Mouse (Mus musculus) small intestine, adult 2 months (tissue): ENCODE measurements at regions not wholly inside any gene's neighbourhood (a gene's known extent, or its start where the extent isn't known, plus 50 kb on each side); places are given as distances from the start of the nearest gene placed in this dataset.

ENCODE experiments used
- H3K27ac ChIP-seq: fragments of 200-500 bp; 2 replicates; pipeline ENCODE4 v1.5.1; 2012; ENCODE audit warnings: low read depth, low read length, control low read depth, inconsistent platforms; ENCODE audit not compliant: insufficient read depth
- H3K27me3 ChIP-seq: fragments of 200-500 bp; 2 replicates; pipeline ENCODE4 v1.6.1; 2012; ENCODE audit warnings: mild to moderate bottlenecking, moderate library complexity, low read length, inconsistent platforms; ENCODE audit not compliant: control insufficient read depth, insufficient read depth
- H3K36me3 ChIP-seq: fragments of 200-500 bp; 2 replicates; pipeline ENCODE4 v1.6.1; 2012; ENCODE audit warnings: mild to moderate bottlenecking, low read length, control low read depth, inconsistent platforms; ENCODE audit not compliant: control insufficient read depth, insufficient read depth
- H3K4me1 ChIP-seq: fragments of 200-500 bp; 2 replicates; pipeline ENCODE4 v1.6.1; 2012; ENCODE audit warnings: low read length, inconsistent platforms, mixed read lengths; ENCODE audit not compliant: control insufficient read depth, insufficient read depth, insufficient read length
- H3K4me3 ChIP-seq: fragments of 200-500 bp; 2 replicates; pipeline ENCODE4 v1.5.1; 2012; ENCODE audit warnings: low read depth, mild to moderate bottlenecking, control low read depth, inconsistent platforms, low read length, moderate library complexity
- CTCF ChIP-seq: fragments of 200-500 bp; IDR thresholded peaks from 2 replicates; pipeline ENCODE4 v1.5.1; 2012; ENCODE audit warnings: low read depth, mild to moderate bottlenecking, control low read depth, inconsistent platforms, low read length, moderate library complexity, mixed read lengths; ENCODE audit not compliant: insufficient replicate concordance, insufficient read length; ENCODE audit errors: extremely low read depth
- POLR2A ChIP-seq: fragments of 200-500 bp; IDR thresholded peaks from 2 replicates; pipeline ENCODE4 v1.6.1; 2012; ENCODE audit warnings: low read depth, mild to moderate bottlenecking, control low read depth, inconsistent platforms, low read length, moderate library complexity
- WGBS: fragments of 180-500 bp; shearing (Covaris S2); methylation state at CpG from one replicate; pipeline ENCODE4 v1.1.7; 2018; 5-methylcytosine and 5-hydroxymethylcytosine counted together

DNA sequence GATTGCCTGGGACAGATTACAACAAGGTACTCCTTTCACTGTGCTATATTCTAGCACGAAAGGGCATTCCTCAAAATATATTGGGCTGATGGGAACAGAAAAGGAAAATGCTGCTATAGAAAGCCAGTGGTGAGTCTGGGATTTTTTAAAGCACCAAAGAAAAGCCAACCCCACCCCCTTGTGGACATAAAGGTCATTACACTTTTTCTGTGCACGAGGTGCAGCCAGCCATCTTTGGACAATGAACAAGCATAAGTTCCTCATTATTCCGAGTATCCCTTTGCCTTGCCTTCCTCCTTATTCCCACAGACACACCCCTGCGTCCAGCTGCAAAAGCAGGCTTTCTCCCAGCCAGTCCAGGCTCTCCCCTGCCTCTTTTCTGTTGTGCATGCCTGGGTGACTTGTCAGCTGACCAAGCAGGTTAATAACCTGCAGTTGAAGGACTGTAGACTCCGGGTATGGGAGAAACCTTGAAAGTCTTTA lies 67.7 kb upstream of the Fhl2 start:
- no peaks in the 10 kb centered on the region for H3K36me3 ChIP-seq
- H3K4me1 ChIP-seq: peaks cover 17% of the 10 kb centered on the region
- no peak overlapping the region for H3K27ac ChIP-seq
- 5% methylated on average over 5 of the region's 5 CpGs for WGBS
- no peak overlapping the region for H3K4me3 ChIP-seq
- TF ChIP-seq POLR2A (no peak), CTCF (peak; percentile 39; the same call in 1 of the 2 replicates)
- no peaks in the 10 kb centered on the region for H3K27me3 ChIP-seq

DNA sequence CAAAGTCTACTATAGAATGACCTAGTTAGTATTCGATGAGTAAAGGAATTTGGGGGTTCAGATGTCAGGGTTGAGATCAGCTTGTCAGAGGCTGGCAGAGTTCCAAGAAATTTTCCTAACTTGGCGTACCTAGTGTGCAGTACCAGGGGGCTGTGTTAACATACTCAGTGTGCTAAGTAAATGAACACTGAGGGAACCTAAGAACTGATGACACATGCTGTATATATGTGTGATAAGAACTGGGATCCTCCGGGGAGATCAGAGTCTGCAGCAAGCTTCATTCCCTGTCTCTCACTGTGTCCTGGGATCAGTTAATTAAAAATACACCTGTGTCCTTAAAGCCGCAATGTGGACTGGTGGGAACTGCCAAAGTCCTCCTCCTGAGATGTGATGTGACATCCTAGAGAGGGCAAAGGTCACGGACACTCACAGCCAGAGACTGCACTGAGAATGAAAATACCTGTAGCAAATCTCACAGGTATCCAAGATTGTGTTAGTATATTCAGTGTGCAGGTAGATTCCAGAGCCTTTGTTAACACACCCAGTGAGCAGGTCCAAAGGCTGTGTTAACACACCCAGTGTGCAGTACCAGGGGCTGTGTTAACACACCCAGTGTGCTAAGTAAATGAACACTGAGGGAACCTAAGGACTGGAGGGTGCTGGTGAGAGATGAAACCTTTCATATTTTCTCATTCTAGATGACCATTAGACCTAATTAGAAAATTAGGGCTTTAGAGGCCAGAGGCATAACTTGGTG lies 69.1 kb upstream of the Fhl2 start:
- H3K4me1 ChIP-seq: peaks cover 11% of the 10 kb centered on the region
- H3K27ac ChIP-seq: peak overlapping the region; percentile 48
- no peak for TF ChIP-seq POLR2A
- no peak overlapping the region for H3K4me3 ChIP-seq
- 36% methylated on average over 5 of the region's 5 CpGs for WGBS
- H3K36me3 ChIP-seq: no peaks in the 10 kb centered on the region
- no peaks in the 10 kb centered on the region for H3K27me3 ChIP-seq

DNA sequence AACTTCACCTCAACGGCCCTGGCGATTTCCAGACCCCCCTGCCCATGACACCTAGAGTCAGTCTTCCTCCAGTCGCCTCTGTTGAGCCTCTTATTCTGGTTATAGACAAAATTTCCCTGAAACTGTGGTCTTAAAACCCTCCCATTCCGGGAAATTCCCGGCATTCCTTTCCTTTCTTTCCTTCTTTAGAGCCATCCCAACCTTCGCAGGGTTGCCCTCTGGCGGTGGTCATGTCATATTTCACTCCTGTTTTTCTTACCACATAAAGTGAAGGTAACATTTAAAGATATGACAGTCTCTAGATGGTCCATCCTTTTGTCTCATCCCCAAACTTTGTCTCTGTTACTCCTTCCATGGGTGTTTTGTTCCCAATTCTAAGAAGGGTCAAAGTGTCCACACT lies 72.9 kb upstream of the Fhl2 start:
- H3K4me3 ChIP-seq: no peak overlapping the region
- no peaks in the 10 kb centered on the region for H3K27me3 ChIP-seq
- H3K36me3 ChIP-seq: no peaks in the 10 kb centered on the region
- H3K4me1 ChIP-seq: peaks cover 9% of the 10 kb centered on the region
- TF ChIP-seq CTCF (peak; percentile 56; the same call in 1 of the 2 replicates), POLR2A (no peak)
- WGBS: 28% methylated on average over 7 of the region's 7 CpGs
- no peak overlapping the region for H3K27ac ChIP-seq

DNA sequence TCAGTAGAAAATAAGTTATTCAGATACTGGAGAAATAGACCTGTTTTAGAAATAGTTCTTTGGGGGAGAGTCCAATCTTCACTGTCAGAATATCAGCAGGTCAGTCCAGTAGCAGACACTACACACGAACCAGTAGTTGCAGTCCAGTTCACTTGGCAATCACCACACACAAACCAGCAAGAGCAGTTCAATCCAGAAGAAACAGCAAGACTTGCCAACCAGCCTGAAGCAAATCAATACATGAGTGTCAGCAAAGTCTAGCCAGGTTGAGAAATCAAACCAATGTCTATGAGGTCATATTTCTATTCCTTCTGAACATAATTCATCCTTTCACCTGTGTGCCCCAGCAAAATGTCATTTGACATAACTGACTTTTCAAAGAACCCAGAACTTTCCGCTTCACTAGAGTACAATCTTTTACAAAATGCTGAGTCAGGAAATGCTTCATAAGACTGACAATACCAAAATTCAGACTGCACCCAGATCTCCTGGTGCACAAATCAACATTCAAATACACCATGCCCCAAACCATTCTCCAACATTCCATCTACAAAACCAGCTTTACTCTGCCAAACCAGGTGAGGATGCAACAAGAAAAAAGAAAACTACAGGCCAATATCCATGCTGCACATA lies 76.6 kb upstream of the Fhl2 start:
- Histone ChIP-seq H3K4me1 (no peaks in the 10 kb centered on the region), H3K36me3 (no peaks in the 10 kb centered on the region), H3K4me3 (no peak overlapping the region), H3K27ac (no peak overlapping the region), H3K27me3 (no peaks in the 10 kb centered on the region)
- 78% methylated on average over 2 of the region's 2 CpGs for WGBS
- TF ChIP-seq CTCF (no peak), POLR2A (no peak)

DNA sequence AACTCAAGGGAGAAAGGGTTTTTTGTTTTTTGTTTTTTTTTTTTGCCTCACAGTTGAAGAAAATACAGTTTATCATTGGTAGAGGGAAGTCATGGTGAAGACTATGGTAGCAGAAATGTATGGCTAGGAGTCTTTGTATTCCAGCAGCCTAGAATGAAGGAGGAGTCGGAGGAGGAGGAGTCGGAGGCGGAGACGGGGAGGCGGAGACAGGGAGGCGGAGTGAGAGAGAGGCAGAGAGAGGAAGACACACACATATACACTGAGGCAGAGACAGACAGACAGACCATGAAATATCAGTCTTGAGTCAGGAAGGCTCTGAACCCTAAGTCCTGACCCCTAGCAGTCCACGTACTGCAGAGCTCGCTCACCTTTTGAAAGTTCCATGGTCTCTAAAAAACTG lies 95.0 kb upstream of the Fhl2 start:
- H3K27ac ChIP-seq: no peak overlapping the region
- H3K4me1 ChIP-seq: no peaks in the 10 kb centered on the region
- H3K27me3 ChIP-seq: no peaks in the 10 kb centered on the region; the same call in 1 of the 2 replicates
- no peak overlapping the region for H3K4me3 ChIP-seq
- no peak for TF ChIP-seq POLR2A
- no peak for TF ChIP-seq CTCF
- no peaks in the 10 kb centered on the region for H3K36me3 ChIP-seq
- WGBS: 89% methylated on average over 8 of the region's 8 CpGs

DNA sequence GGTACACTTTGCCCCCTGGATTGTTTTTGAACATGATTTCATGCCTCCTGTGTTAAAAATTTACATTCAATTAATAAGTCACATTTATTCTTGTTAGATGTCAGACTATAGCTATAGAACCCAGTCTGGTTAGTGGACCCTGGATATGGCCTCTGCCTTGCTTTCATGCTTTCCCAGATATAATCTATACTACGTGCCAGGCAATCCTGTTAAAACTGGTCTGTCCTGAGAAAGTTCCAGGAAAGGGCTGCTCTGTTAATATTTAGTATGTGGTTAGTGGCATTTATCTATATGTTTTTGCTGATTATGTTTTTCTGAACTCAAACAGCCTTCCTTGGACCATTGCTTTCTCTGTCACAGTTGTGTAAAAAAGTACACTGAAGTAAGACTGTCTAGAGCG lies 95.8 kb upstream of the Fhl2 start:
- Histone ChIP-seq H3K4me3 (no peak overlapping the region), H3K36me3 (no peaks in the 10 kb centered on the region), H3K27ac (no peak overlapping the region), H3K4me1 (no peaks in the 10 kb centered on the region), H3K27me3 (no peaks in the 10 kb centered on the region; the same call in 1 of the 2 replicates)
- TF ChIP-seq POLR2A (no peak), CTCF (no peak)
- WGBS: 69% methylated on average over 2 of the region's 2 CpGs

DNA sequence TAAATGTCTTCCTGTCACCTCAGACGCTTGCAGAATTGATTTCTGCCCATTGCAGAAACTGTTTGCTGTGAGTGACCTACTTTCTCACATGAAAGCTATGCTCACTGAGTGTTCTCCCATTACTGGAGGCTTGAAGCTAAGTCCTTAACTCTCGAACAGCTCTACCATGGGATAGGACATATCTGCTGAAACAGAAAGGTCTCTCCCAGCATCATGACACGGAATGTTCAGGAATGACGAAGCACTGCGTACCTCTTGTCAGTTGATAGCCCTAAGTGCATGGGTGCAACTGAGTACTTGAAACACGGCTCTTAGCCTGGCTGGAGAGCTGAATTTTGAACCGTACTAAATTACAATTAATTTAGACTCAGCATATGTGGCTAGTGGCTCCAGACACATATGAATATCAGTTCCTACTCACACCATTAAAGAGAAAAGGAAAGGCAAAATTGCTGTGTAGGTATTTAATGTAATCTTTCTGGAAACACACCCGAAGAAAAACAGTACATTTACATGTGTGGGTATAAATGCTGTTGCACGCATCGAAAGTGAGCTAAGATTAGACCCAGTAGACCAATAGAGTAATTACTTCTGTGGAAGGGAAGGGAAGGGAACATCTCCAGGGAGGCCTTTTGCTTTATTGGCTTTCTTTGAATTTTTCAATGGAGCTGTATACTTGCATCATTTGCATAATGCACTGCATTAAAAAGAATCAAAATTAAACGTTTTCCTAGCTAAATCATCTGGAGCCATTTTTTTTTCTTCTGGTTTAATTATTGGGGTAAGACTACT lies 97.6 kb upstream of the Fhl2 start:
- 89% methylated on average over 11 of the region's 11 CpGs for WGBS
- Histone ChIP-seq H3K27ac (no peak overlapping the region), H3K4me3 (no peak overlapping the region), H3K36me3 (no peaks in the 10 kb centered on the region), H3K4me1 (no peaks in the 10 kb centered on the region), H3K27me3 (no peaks in the 10 kb centered on the region)
- TF ChIP-seq POLR2A (no peak), CTCF (no peak)
